Mouse (Mus musculus) liver, embryonic 12.5 days (tissue): Measurements from ENCODE around the gene Rsph3b. TPM values are rescaled to one million over a fixed set of nuclear protein-coding genes. Genes with fewer than 3 reads are reported as not detected.
"Not testable (repeated sequence)": the region's sequence is repeated elsewhere in the genome, so short reads cannot be mapped to it uniquely, and the experiment has no call there.

Experiments
- ATAC-seq: fragments of 200-750 bp; cut with Nextera tagmentation; 2 replicates; pipeline ENCODE4 v1.8.0; 2017; ENCODE audit warnings: moderate number of reproducible peaks, mild to moderate bottlenecking, moderate library complexity
- H3K27ac ChIP-seq: fragments of 300-500 bp; sonication (generic); 2 replicates; pipeline ENCODE4 v1.5.1; 2016; ENCODE audit warnings: mild to moderate bottlenecking
- H3K27me3 ChIP-seq: fragments of 300-500 bp; sonication (generic); replicated peaks from 2 replicates; pipeline ENCODE4 v1.6.1; 2016; ENCODE audit warnings: mild to moderate bottlenecking, moderate library complexity
- H3K36me3 ChIP-seq: fragments of 300-500 bp; sonication (generic); 2 replicates; pipeline ENCODE4 v1.6.1; 2016; ENCODE audit warnings: mild to moderate bottlenecking, moderate library complexity
- H3K4me1 ChIP-seq: fragments of 300-500 bp; sonication (generic); 2 replicates; pipeline ENCODE4 v1.6.1; 2016
- H3K4me2 ChIP-seq: fragments of 300-500 bp; sonication (generic); 2 replicates; pipeline ENCODE4 v1.6.1; 2016; ENCODE audit warnings: mild to moderate bottlenecking, moderate library complexity
- H3K4me3 ChIP-seq: fragments of 300-500 bp; sonication (generic); 2 replicates; pipeline ENCODE4 v1.5.1; 2016; ENCODE audit warnings: mild to moderate bottlenecking, moderate library complexity
- H3K9ac ChIP-seq: fragments of 300-500 bp; sonication (generic); 2 replicates; pipeline ENCODE4 v1.6.1; 2016; ENCODE audit warnings: mild to moderate bottlenecking, moderate library complexity
- H3K9me3 ChIP-seq: fragments of 300-500 bp; sonication (generic); replicated peaks from 2 replicates; pipeline ENCODE4 v1.6.1; 2016; ENCODE audit warnings: mild to moderate bottlenecking, moderate library complexity
- WGBS: fragments of 180-500 bp; shearing (Covaris S2); methylation state at CpG from one replicate; pipeline ENCODE4 v1.1.7; 2016; ENCODE audit not compliant: insufficient replicate concordance; 5-methylcytosine and 5-hydroxymethylcytosine counted together
- polyA plus RNA-seq: library from polyadenylated mRNA; unstranded; fragments of >200 nt; fragmentation: Nextera tagmentation; extraction: Ambion mirVana; gene quantifications from 2 replicates; pipeline ENCODE4 v1.2.1, GENCODE M21; 2016

Gene Rsph3b
- 16.2 and 18.0 TPM in 2 replicates for polyA plus RNA-seq

- H3K4me1 ChIP-seq, H3K9me3 ChIP-seq, H3K27me3 ChIP-seq, H3K36me3 ChIP-seq: not testable (repeated sequence)
- 1% methylated on average over 70 of the region's 73 CpGs for WGBS
- peak; percentile 90 for ATAC-seq
- peak within 1 kb of the TSS; percentile 78 for H3K27ac ChIP-seq
- H3K4me3 ChIP-seq: peak within 1 kb of the TSS; percentile 68
- peak within 1 kb of the TSS; percentile 72 for H3K9ac ChIP-seq
- H3K4me2 ChIP-seq: peak within 1 kb of the TSS; percentile 82
These were observed at the start of gene Rsph3b for GRCm38 (mm10) chr17:6947984-6948768. Rsph3b (minus strand) TSS chr17:6948682.

GRCm38 (mm10) chr17:6997778-6998490 lies 49.5 kb upstream of the Rsph3b start:
- not testable (repeated sequence) for H3K4me1 ChIP-seq, H3K27ac ChIP-seq, ATAC-seq, H3K27me3 ChIP-seq, H3K4me3 ChIP-seq, H3K36me3 ChIP-seq, H3K9me3 ChIP-seq, H3K4me2 ChIP-seq, H3K9ac ChIP-seq
- 40% methylated on average over 1 of the region's 7 CpGs for WGBS

GRCm38 (mm10) chr17:6996826-6997225 lies 48.3 kb upstream of the Rsph3b start:
- H3K4me1 ChIP-seq, H3K36me3 ChIP-seq, ATAC-seq, H3K4me2 ChIP-seq, H3K4me3 ChIP-seq, H3K9me3 ChIP-seq, H3K27me3 ChIP-seq, H3K27ac ChIP-seq, H3K9ac ChIP-seq: not testable (repeated sequence)
- 73% methylated on average over 8 of the region's 8 CpGs for WGBS

DNA sequence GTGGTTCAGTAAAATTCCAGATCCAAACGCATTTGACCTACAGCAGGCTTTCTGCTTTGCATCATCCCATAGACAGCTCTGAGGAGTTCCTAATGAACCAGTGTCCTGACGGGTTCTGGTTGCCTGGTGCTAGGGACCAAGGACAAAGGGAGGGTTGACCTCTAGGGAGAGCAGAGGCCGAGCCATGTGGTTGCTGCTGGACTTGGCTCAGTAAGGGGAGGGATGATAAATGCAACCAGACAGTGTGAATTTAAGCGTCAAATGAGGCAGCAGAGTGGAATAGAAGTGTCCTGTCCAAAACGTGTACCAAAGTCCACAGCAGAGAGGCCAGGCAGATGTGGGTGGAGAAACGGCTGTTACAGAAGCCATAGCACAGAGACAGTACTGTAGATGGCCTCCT lies 47.0 kb upstream of the Rsph3b start:
- ATAC-seq, H3K36me3 ChIP-seq, H3K27ac ChIP-seq, H3K4me3 ChIP-seq, H3K27me3 ChIP-seq, H3K9me3 ChIP-seq, H3K9ac ChIP-seq, H3K4me1 ChIP-seq, H3K4me2 ChIP-seq: not testable (repeated sequence)
- WGBS: no CpG with 5 or more reads among the region's 6 CpGs

- not testable (repeated sequence) for H3K4me1 ChIP-seq, H3K9ac ChIP-seq, H3K27ac ChIP-seq, H3K9me3 ChIP-seq, H3K4me2 ChIP-seq, H3K36me3 ChIP-seq, H3K27me3 ChIP-seq, H3K4me3 ChIP-seq, ATAC-seq
- 83% methylated on average over 1 of the region's 1 CpGs for WGBS
These were observed 37.6 kb upstream of the Rsph3b start for GRCm38 (mm10) chr17:6986118-6986517.

DNA sequence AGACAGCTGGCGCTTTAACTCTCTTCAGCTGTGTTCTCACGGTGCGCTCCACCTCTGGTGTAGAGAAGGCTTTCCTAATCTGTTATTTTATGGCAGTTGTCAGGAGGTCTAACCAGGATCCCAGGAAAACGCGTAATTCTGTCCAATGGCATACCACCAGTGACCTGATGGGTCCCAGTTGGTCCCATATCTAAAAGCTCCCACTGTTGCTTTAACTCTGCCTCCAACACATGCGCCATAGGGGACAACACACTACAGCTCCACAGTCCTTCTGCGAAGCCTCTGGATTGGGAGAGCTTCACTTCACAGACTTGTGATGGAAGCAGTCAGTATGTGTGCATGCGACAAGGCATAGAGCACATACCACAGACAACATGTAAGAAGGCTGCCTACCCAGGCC lies 31.7 kb upstream of the Rsph3b start:
- H3K9me3 ChIP-seq, ATAC-seq, H3K27ac ChIP-seq, H3K4me2 ChIP-seq, H3K4me3 ChIP-seq, H3K27me3 ChIP-seq, H3K36me3 ChIP-seq, H3K4me1 ChIP-seq, H3K9ac ChIP-seq: not testable (repeated sequence)
- 83% methylated on average over 5 of the region's 8 CpGs for WGBS

DNA sequence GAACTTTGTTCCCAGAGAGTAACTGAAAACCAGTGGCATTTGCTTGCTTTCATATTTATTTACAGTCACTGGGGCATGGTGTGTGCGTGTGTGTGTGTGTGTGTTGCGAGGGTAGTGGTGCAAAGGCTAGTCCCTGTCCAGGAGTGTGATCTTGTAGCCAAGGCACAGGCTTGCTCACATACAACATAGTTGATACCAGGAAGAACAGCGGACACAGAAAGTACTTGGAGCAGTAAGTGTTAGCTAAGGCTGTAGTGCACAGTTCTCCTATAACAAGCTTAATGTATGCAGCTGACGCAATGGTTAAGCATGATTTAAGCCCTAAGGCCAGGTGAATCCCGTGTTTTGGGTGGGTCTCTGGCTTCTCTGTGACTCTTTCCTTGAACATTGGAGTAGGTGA lies 30.9 kb upstream of the Rsph3b start:
- peak overlapping the region; percentile 78 for H3K4me2 ChIP-seq
- not testable (repeated sequence) for H3K36me3 ChIP-seq, H3K4me1 ChIP-seq, H3K27ac ChIP-seq, ATAC-seq, H3K9me3 ChIP-seq, H3K27me3 ChIP-seq
- H3K4me3 ChIP-seq: peak overlapping the region; percentile 66
- peak overlapping the region; percentile 76 for H3K9ac ChIP-seq
- WGBS: 23% methylated on average over 5 of the region's 5 CpGs

DNA sequence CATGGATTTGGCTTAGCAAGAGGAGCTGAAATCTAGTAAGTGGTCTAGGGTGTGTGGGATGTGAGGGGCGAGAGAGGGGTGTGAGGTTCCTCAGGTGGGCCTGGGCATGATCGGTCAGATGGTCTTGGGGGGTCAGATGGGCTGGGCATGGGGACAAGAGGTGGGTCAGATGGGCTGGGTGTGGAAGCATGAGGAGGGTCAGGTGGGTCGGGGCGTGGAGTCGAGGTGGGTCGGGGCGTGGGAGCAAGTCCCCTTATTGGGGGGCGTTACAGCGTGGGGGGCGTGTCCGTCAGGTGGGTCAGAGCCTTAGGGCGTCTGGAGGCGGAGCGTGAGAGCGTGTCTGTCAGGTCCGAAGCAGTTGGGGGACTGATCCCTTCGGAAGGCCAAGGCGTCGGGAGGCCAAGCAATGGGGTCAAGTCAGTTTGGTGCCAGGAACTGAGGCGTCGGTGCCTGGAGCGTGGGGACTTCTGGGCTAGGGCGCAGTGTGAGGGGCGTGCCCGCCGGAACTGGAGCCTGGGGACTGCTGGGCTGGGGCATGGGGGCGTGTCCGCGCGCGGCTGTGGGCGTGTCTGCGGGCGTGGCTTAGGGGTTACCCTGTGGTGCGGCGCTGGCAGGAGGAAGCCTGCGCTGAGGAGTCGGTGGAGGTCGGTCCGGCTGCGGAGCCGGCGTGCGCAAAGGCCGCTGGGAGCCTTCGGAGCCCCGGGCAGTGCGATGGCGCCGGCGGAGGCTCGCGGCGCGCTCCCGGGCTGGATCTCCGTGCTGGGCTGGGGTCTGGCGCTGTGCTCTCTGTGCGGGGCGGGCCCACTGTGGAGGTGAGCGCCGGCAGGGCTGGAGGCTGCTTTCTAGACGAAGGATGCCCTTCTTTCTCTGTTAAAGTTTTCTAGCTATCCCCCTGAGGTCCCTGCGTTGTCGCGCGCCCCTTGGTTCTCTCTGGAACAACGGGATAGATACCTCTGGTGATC lies 30.1 kb upstream of the Rsph3b start, which contains the start of gene Gm49721:
Gene Gm49721, plus strand, starts transcription at position 618 of the 962 bp plus-strand sequence.
- not testable (repeated sequence) for H3K9me3 ChIP-seq
- 2% methylated on average over 54 of the region's 68 CpGs for WGBS
- peak within 1 kb of the TSS; percentile 45; the same call in 1 of the 2 replicates for H3K27ac ChIP-seq

DNA sequence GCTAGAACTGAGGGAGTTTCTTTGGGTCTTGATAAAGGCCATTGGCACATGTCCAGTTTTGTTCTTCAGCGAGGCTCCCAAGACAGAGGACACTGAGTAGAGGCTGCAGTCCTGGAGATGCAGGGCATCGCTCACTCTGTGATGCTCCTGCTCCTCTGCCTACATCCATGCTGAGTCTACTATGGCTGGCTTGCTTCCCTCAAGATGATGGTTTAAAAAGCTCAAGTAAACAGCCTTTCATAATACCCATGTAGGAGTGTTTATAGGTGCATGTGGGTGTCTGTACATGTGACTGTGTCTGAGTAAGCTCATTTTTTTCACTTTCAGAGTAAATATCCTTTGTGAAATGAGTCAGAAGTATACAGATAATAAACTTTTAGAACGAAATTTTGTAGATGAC lies 26.5 kb upstream of the Rsph3b start:
- not testable (repeated sequence) for H3K4me2 ChIP-seq, H3K9ac ChIP-seq, H3K9me3 ChIP-seq, H3K36me3 ChIP-seq, H3K4me3 ChIP-seq, H3K27me3 ChIP-seq, ATAC-seq, H3K27ac ChIP-seq, H3K4me1 ChIP-seq
- WGBS: 41% methylated on average over 3 of the region's 3 CpGs

More for the DNA sequence above, 30.1 kb upstream of the Rsph3b start, which contains the start of gene Gm49721:
- H3K27me3 ChIP-seq, H3K4me1 ChIP-seq, H3K36me3 ChIP-seq: not testable (repeated sequence)
- Histone ChIP-seq H3K4me2 (peak within 1 kb of the TSS; percentile 78), H3K4me3 (peak within 1 kb of the TSS; percentile 66), H3K9ac (peak within 1 kb of the TSS; percentile 76)
- ATAC-seq: peak; percentile 99

DNA sequence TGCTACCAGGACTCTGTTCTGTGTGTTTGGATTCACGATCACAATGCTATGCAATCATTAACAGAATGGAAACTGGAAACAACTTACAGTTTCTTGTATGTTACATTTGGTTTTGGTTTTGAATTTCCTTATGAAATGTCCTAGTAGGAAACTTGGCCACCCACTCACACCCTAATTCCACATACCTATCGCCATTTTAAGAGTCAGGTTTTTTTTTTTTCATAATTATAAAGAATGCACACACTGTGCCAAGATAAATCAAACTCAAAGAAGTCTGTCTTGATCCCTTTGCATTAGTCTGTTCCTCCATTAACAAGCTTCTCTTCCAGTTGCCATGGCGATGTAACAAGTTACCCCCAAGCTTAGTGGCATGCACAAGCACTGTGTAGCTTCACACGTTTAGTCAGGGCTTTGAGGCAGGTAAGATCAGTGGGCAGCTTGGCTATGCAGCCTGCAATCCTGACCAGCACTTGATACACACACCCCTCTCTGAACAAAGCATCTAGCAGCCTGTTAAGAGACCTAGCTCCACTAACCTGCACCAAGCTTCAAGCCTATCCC lies 24.4 kb upstream of the Rsph3b start:
- H3K4me2 ChIP-seq, ATAC-seq: not testable (repeated sequence)

DNA sequence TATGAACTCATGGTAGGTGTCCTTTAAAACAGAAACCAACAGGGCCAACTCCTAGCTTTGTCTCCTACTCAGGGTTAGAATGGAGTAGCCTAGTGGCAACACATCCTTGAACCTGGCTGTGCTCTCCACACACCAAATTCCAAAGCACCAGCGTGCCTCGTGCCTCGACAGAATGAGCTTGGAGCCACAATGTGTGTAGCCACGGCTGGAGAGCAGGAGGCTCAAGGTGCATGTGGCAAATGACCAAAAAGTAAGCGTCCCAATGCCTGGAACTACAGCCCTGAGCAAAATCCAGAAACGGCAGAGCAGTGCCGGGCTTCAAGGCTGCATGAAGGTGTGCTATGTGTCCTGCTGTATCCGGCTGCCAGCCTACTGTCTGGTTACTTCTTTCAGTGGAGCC lies 22.8 kb upstream of the Rsph3b start:
- not testable (repeated sequence) for ATAC-seq, H3K4me3 ChIP-seq, H3K27ac ChIP-seq, H3K27me3 ChIP-seq, H3K4me1 ChIP-seq, H3K36me3 ChIP-seq, H3K9me3 ChIP-seq, H3K4me2 ChIP-seq, H3K9ac ChIP-seq
- 70% methylated on average over 8 of the region's 8 CpGs for WGBS

More for the DNA sequence above, 24.4 kb upstream of the Rsph3b start:
- not testable (repeated sequence) for H3K27me3 ChIP-seq, H3K4me1 ChIP-seq, H3K36me3 ChIP-seq, H3K9me3 ChIP-seq, H3K4me3 ChIP-seq, H3K9ac ChIP-seq, H3K27ac ChIP-seq
- WGBS: 69% methylated on average over 4 of the region's 4 CpGs
